Mouse (Mus musculus): ENCODE results near the gene Npas3. TPM values are rescaled to one million over a fixed set of nuclear protein-coding genes. Genes with fewer than 3 reads are reported as not detected.
"Not testable (repeated sequence)": the region's sequence is repeated elsewhere in the genome, so short reads cannot be mapped to it uniquely, and the experiment has no call there.

Gene Npas3
- polyA plus RNA-seq, 1 experiment from 2014 or later = 0.28 TPM

GRCm38 (mm10) chr12:53251701-53252181 lies 3.3 kb downstream of the Npas3 start:
- H3K4me1 ChIP-seq (replicated peaks; ENCODE audit: control insufficient read depth, insufficient read depth, low read length) = peaks cover 25% of the 10 kb centered on the region
- no peaks in the 10 kb centered on the region for H3K36me3 ChIP-seq (ENCODE audit: control insufficient read depth, insufficient read depth, low read length)
- peak; percentile 21; the same call in 1 of the 2 replicates for ATAC-seq (ENCODE audit: low read depth)
- no peak overlapping the region for H3K9ac ChIP-seq (ENCODE audit: low read length)
- H3K4me2 ChIP-seq (ENCODE audit: low read depth, low read length) = peak overlapping the region; percentile 99
- peaks cover 66% of the 10 kb centered on the region for H3K27me3 ChIP-seq (ENCODE audit: control insufficient read depth, insufficient read depth, low read depth, low read length)
- peak overlapping the region; percentile 76 for H3K4me3 ChIP-seq (ENCODE audit: low read length)
- WGBS = under 1% methylated on average over 11 of the region's 11 CpGs
- H3K9me3 ChIP-seq (ENCODE audit: control insufficient read depth, low read length) = no peaks in the 10 kb centered on the region
- H3K27ac ChIP-seq (ENCODE audit: low read length) = no peak overlapping the region

GRCm38 (mm10) chr12:53252213-53252571 lies 3.7 kb downstream of the Npas3 start:
- H3K9me3 ChIP-seq (ENCODE audit: control insufficient read depth, low read length) = no peaks in the 10 kb centered on the region
- peak overlapping the region; percentile 76 for H3K4me3 ChIP-seq (ENCODE audit: low read length)
- H3K4me2 ChIP-seq (ENCODE audit: low read depth, low read length) = peak overlapping the region; percentile 99
- peak; percentile 51 for ATAC-seq (ENCODE audit: low read depth)
- H3K27ac ChIP-seq (ENCODE audit: low read length) = no peak overlapping the region
- peaks cover 22% of the 10 kb centered on the region for H3K4me1 ChIP-seq (replicated peaks; ENCODE audit: control insufficient read depth, insufficient read depth, low read length)
- peak overlapping the region; percentile 75 for H3K9ac ChIP-seq (ENCODE audit: low read length)
- peaks cover 63% of the 10 kb centered on the region for H3K27me3 ChIP-seq (ENCODE audit: control insufficient read depth, insufficient read depth, low read depth, low read length)
- 0% methylated on average over 10 of the region's 23 CpGs for WGBS
- no peaks in the 10 kb centered on the region for H3K36me3 ChIP-seq (ENCODE audit: control insufficient read depth, insufficient read depth, low read length)

- Histone ChIP-seq H3K4me1 (replicated peaks; ENCODE audit: control insufficient read depth, insufficient read depth, low read length) (peaks cover 18% of the 10 kb centered on the region), H3K9ac (ENCODE audit: low read length) (peak overlapping the region; percentile 75), H3K4me3 (ENCODE audit: low read length) (peak overlapping the region; percentile 76), H3K9me3 (ENCODE audit: control insufficient read depth, low read length) (no peaks in the 10 kb centered on the region), H3K27me3 (ENCODE audit: control insufficient read depth, insufficient read depth, low read depth, low read length) (peaks cover 57% of the 10 kb centered on the region), H3K27ac (ENCODE audit: low read length) (no peak overlapping the region), H3K4me2 (ENCODE audit: low read depth, low read length) (peak overlapping the region; percentile 99), H3K36me3 (ENCODE audit: control insufficient read depth, insufficient read depth, low read length) (no peaks in the 10 kb centered on the region)
- under 1% methylated on average over 38 of the region's 115 CpGs for WGBS
- ATAC-seq (ENCODE audit: low read depth) = peak; percentile 66
These were observed 4.3 kb downstream of the Npas3 start for GRCm38 (mm10) chr12:53252572-53253422.

GRCm38 (mm10) chr12:53253461-53254159 lies 5.1 kb downstream of the Npas3 start:
- no peak overlapping the region; the same call in 1 of the 2 replicates for H3K9ac ChIP-seq (ENCODE audit: low read length)
- WGBS = 2% methylated on average over 29 of the region's 32 CpGs
- peaks cover 11% of the 10 kb centered on the region for H3K4me1 ChIP-seq (replicated peaks; ENCODE audit: control insufficient read depth, insufficient read depth, low read length)
- ATAC-seq (ENCODE audit: low read depth) = peak; percentile 39; the same call in 1 of the 2 replicates
- no peak overlapping the region for H3K27ac ChIP-seq (ENCODE audit: low read length)
- H3K27me3 ChIP-seq (ENCODE audit: control insufficient read depth, insufficient read depth, low read depth, low read length) = peaks cover 49% of the 10 kb centered on the region
- no peaks in the 10 kb centered on the region for H3K36me3 ChIP-seq (ENCODE audit: control insufficient read depth, insufficient read depth, low read length)
- H3K9me3 ChIP-seq (ENCODE audit: control insufficient read depth, low read length) = no peaks in the 10 kb centered on the region
- H3K4me2 ChIP-seq (ENCODE audit: low read depth, low read length) = peak overlapping the region; percentile 99
- peak overlapping the region; percentile 76 for H3K4me3 ChIP-seq (ENCODE audit: low read length)

- ATAC-seq (ENCODE audit: low read depth) = no peak
- WGBS = 11% methylated on average over 6 of the region's 6 CpGs
- H3K4me3 ChIP-seq (ENCODE audit: low read length) = peak overlapping the region; percentile 76
- H3K4me1 ChIP-seq (replicated peaks; ENCODE audit: control insufficient read depth, insufficient read depth, low read length) = peaks cover 9% of the 10 kb centered on the region; the same call in 1 of the 2 replicates
- no peaks in the 10 kb centered on the region for H3K9me3 ChIP-seq (ENCODE audit: control insufficient read depth, low read length)
- H3K9ac ChIP-seq (ENCODE audit: low read length) = no peak overlapping the region
- peak overlapping the region; percentile 99 for H3K4me2 ChIP-seq (ENCODE audit: low read depth, low read length)
- peaks cover 44% of the 10 kb centered on the region for H3K27me3 ChIP-seq (ENCODE audit: control insufficient read depth, insufficient read depth, low read depth, low read length)
- H3K36me3 ChIP-seq (ENCODE audit: control insufficient read depth, insufficient read depth, low read length) = no peaks in the 10 kb centered on the region
- no peak overlapping the region for H3K27ac ChIP-seq (ENCODE audit: low read length)
These were observed 5.6 kb downstream of the Npas3 start for GRCm38 (mm10) chr12:53254160-53254480.

GRCm38 (mm10) chr12:53274502-53274901 lies 26.0 kb downstream of the Npas3 start:
- H3K4me1 ChIP-seq (replicated peaks; ENCODE audit: control insufficient read depth, insufficient read depth, low read length); ATAC-seq (ENCODE audit: low read depth); H3K4me2 ChIP-seq (ENCODE audit: low read depth, low read length): not testable (repeated sequence)

GRCm38 (mm10) chr12:53277393-53277792 lies 28.9 kb downstream of the Npas3 start:
- ATAC-seq (ENCODE audit: low read depth) = no peak
- 72% methylated on average over 6 of the region's 6 CpGs for WGBS
- no peaks in the 10 kb centered on the region for H3K4me1 ChIP-seq (replicated peaks; ENCODE audit: control insufficient read depth, insufficient read depth, low read length)

More at GRCm38 (mm10) chr12:53274502-53274901, 26.0 kb downstream of the Npas3 start:
- not testable (repeated sequence) for H3K9me3 ChIP-seq (ENCODE audit: control insufficient read depth, low read length); H3K27me3 ChIP-seq (ENCODE audit: control insufficient read depth, insufficient read depth, low read depth, low read length); H3K9ac ChIP-seq (ENCODE audit: low read length); H3K4me3 ChIP-seq (ENCODE audit: low read length); H3K36me3 ChIP-seq (ENCODE audit: control insufficient read depth, insufficient read depth, low read length); H3K27ac ChIP-seq (ENCODE audit: low read length)

GRCm38 (mm10) chr12:53290341-53290740 lies 41.9 kb downstream of the Npas3 start:
- Histone ChIP-seq H3K36me3 (ENCODE audit: control insufficient read depth, insufficient read depth, low read length) (no peaks in the 10 kb centered on the region), H3K9me3 (ENCODE audit: control insufficient read depth, low read length) (no peaks in the 10 kb centered on the region), H3K4me2 (ENCODE audit: low read depth, low read length) (no peak overlapping the region), H3K27me3 (ENCODE audit: control insufficient read depth, insufficient read depth, low read depth, low read length) (no peaks in the 10 kb centered on the region), H3K27ac (ENCODE audit: low read length) (no peak overlapping the region), H3K4me1 (replicated peaks; ENCODE audit: control insufficient read depth, insufficient read depth, low read length) (no peaks in the 10 kb centered on the region), H3K4me3 (ENCODE audit: low read length) (no peak overlapping the region), H3K9ac (ENCODE audit: low read length) (no peak overlapping the region)
- WGBS = 87% methylated on average over 4 of the region's 4 CpGs
- no peak for ATAC-seq (ENCODE audit: low read depth)

More at GRCm38 (mm10) chr12:53277393-53277792, 28.9 kb downstream of the Npas3 start:
- no peak overlapping the region for H3K9ac ChIP-seq (ENCODE audit: low read length)
- no peaks in the 10 kb centered on the region for H3K36me3 ChIP-seq (ENCODE audit: control insufficient read depth, insufficient read depth, low read length)
- H3K27ac ChIP-seq (ENCODE audit: low read length) = no peak overlapping the region
- H3K9me3 ChIP-seq (ENCODE audit: control insufficient read depth, low read length) = no peaks in the 10 kb centered on the region
- no peak overlapping the region for H3K4me3 ChIP-seq (ENCODE audit: low read length)
- no peaks in the 10 kb centered on the region for H3K27me3 ChIP-seq (ENCODE audit: control insufficient read depth, insufficient read depth, low read depth, low read length)
- H3K4me2 ChIP-seq (ENCODE audit: low read depth, low read length) = no peak overlapping the region

GRCm38 (mm10) chr12:53290846-53291245 lies 42.4 kb downstream of the Npas3 start:
- Histone ChIP-seq H3K9me3 (ENCODE audit: control insufficient read depth, low read length) (no peaks in the 10 kb centered on the region), H3K4me3 (ENCODE audit: low read length) (no peak overlapping the region), H3K27ac (ENCODE audit: low read length) (no peak overlapping the region), H3K9ac (ENCODE audit: low read length) (no peak overlapping the region), H3K4me2 (ENCODE audit: low read depth, low read length) (no peak overlapping the region), H3K36me3 (ENCODE audit: control insufficient read depth, insufficient read depth, low read length) (no peaks in the 10 kb centered on the region), H3K27me3 (ENCODE audit: control insufficient read depth, insufficient read depth, low read depth, low read length) (no peaks in the 10 kb centered on the region), H3K4me1 (replicated peaks; ENCODE audit: control insufficient read depth, insufficient read depth, low read length) (no peaks in the 10 kb centered on the region)
- ATAC-seq (ENCODE audit: low read depth) = no peak
- WGBS = 91% methylated on average over 10 of the region's 10 CpGs
